Mouse (Mus musculus): ENCODE results near the gene Layn. TPM values are rescaled to one million over a fixed set of nuclear protein-coding genes. Genes with fewer than 3 reads are reported as not detected.

Layn gene
- polyA plus RNA-seq, 1 experiment from 2014 or later, result 1.7 TPM

DNA sequence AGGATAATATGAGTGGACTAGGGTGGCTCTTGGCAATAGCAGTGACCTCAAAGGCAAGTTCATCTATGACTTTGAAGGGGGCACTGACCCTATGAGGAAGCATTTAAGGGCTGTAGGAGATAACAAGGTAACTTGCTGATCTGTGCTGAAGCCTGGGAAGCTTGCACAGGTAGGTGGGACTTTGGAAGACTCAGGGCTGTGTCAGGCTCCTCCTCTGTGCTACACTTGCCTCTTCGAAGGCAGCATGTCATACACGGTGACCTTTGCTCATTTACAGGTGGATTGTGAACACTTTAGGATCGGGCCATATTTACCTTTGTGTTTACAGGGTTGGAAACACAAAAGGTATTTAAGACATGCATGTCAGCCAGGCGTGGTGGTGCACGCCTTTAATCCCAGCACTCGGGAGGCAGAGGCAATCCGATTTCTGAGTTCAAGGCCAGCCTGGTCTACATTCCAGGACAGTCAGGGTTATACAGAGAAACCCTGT lies 35.4 kb downstream of the Layn start:
- ATAC-seq, result peak; percentile 73
- Histone ChIP-seq H3K4me3 (ENCODE audit: low read depth, low read length) (no peak overlapping the region), H3K27me3 (replicated peaks; ENCODE audit: control insufficient read depth, insufficient read depth, low read length) (no peaks in the 10 kb centered on the region), H3K4me1 (replicated peaks; ENCODE audit: control insufficient read depth, insufficient read depth, low read length) (no peaks in the 10 kb centered on the region), H3K9ac (ENCODE audit: low read depth, low read length) (no peak overlapping the region), H3K9me3 (ENCODE audit: control insufficient read depth) (no peaks in the 10 kb centered on the region), H3K27ac (ENCODE audit: low read depth, low read length) (no peak overlapping the region), H3K4me2 (replicated peaks; ENCODE audit: low read depth) (no peak overlapping the region), H3K36me3 (ENCODE audit: control insufficient read depth, insufficient read depth) (no peaks in the 10 kb centered on the region)
- TF ChIP-seq CTCF (IDR thresholded peaks at IDR 0.05; ENCODE audit: low read depth), result no peak
- WGBS, result 67% methylated on average over 7 of the region's 7 CpGs

DNA sequence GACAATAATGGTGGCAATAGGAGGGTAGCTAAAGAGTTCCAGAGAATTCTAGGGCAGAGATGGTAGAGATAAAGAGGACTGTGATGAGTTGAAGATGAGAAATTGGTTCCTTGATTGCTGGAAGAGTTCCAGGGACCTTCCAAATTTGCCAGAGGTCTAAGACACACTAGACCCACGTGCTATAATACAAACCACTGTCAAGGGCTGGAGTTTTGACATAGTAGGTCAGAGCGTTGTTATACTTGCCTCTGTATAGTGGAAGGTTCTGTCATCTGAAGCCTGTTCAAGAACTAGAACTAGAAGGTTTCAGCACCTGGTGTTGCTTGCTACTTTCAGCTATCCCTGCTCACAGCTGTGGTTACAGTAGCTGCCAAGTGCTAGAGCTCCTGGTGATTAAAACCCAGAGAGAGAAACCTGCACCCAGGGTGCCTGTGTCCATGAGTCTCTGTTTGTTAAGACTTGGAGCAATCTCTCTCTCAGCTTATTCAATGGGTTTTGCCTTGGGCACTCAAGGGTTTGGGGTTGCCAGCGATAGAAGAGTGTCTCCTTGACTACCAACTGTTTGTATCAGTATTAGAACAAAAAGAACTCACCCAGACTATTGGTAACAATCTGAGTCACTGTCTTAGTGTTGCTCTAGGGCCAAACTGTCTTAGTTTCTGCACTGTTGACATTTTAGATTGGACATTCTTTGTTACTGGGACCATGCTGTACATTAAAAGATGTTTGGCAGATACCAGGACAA lies 43.9 kb downstream of the Layn start:
- Histone ChIP-seq H3K4me2 (replicated peaks; ENCODE audit: low read depth) (no peak overlapping the region), H3K36me3 (ENCODE audit: control insufficient read depth, insufficient read depth) (no peaks in the 10 kb centered on the region), H3K9me3 (ENCODE audit: control insufficient read depth) (no peaks in the 10 kb centered on the region), H3K27me3 (replicated peaks; ENCODE audit: control insufficient read depth, insufficient read depth, low read length) (no peaks in the 10 kb centered on the region), H3K9ac (ENCODE audit: low read depth, low read length) (no peak overlapping the region), H3K4me3 (ENCODE audit: low read depth, low read length) (no peak overlapping the region), H3K27ac (ENCODE audit: low read depth, low read length) (no peak overlapping the region), H3K4me1 (replicated peaks; ENCODE audit: control insufficient read depth, insufficient read depth, low read length) (no peaks in the 10 kb centered on the region)
- no peak for ATAC-seq
- WGBS, result 67% methylated on average over 3 of the region's 3 CpGs
- TF ChIP-seq CTCF (IDR thresholded peaks at IDR 0.05; ENCODE audit: low read depth), result no peak

DNA sequence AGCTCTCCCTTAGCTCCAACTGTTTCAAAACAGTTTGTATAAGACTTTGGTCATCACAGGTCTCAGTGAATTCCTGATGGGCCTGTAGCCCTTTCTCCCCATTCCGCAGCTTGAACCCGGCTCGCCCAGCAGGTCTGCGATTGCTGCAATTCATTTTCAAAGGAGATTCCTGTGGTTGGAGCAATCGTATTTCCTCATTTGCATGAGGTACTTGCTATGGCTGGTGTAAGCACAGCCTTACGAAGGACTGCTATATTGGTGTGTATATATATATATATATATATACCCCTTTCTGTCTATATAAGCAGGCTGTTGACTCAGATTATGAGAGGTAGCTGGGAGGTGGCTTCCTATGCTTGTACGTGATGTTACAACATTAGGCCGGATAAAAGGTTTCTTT lies 44.6 kb downstream of the Layn start:
- H3K27ac ChIP-seq (ENCODE audit: low read depth, low read length), result no peak overlapping the region
- no peak for ATAC-seq
- H3K27me3 ChIP-seq (replicated peaks; ENCODE audit: control insufficient read depth, insufficient read depth, low read length), result no peaks in the 10 kb centered on the region
- no peaks in the 10 kb centered on the region for H3K4me1 ChIP-seq (replicated peaks; ENCODE audit: control insufficient read depth, insufficient read depth, low read length)
- 70% methylated on average over 8 of the region's 8 CpGs for WGBS
- no peak for TF ChIP-seq CTCF (IDR thresholded peaks at IDR 0.05; ENCODE audit: low read depth)
- H3K9me3 ChIP-seq (ENCODE audit: control insufficient read depth), result no peaks in the 10 kb centered on the region
- no peak overlapping the region for H3K4me2 ChIP-seq (replicated peaks; ENCODE audit: low read depth)
- no peaks in the 10 kb centered on the region for H3K36me3 ChIP-seq (ENCODE audit: control insufficient read depth, insufficient read depth)
- H3K4me3 ChIP-seq (ENCODE audit: low read depth, low read length), result no peak overlapping the region
- H3K9ac ChIP-seq (ENCODE audit: low read depth, low read length), result no peak overlapping the region

DNA sequence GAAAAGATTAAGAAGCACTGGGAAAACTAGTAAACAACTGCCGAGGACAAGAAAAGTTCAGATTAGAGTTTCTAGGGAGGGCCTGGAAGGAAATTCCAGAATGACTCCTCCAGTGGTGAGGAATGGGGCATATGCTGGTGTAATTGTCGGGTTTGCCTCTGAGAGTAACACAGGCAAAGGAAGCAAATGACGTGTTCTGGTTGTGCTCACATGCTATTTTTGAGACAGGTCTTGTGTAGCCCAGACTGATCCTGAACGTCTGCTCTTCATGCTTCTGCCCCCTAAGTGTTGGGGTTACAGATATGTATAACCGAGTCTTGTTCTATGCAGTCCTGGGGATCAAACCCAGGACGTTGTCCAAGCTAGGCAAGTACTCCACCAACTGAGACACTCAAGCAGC lies 45.3 kb downstream of the Layn start:
- Histone ChIP-seq H3K9me3 (ENCODE audit: control insufficient read depth) (no peaks in the 10 kb centered on the region), H3K4me2 (replicated peaks; ENCODE audit: low read depth) (no peak overlapping the region), H3K9ac (ENCODE audit: low read depth, low read length) (no peak overlapping the region), H3K36me3 (ENCODE audit: control insufficient read depth, insufficient read depth) (no peaks in the 10 kb centered on the region), H3K27me3 (replicated peaks; ENCODE audit: control insufficient read depth, insufficient read depth, low read length) (no peaks in the 10 kb centered on the region), H3K4me1 (replicated peaks; ENCODE audit: control insufficient read depth, insufficient read depth, low read length) (no peaks in the 10 kb centered on the region), H3K4me3 (ENCODE audit: low read depth, low read length) (no peak overlapping the region), H3K27ac (ENCODE audit: low read depth, low read length) (no peak overlapping the region)
- 59% methylated on average over 6 of the region's 6 CpGs for WGBS
- TF ChIP-seq CTCF (IDR thresholded peaks at IDR 0.05; ENCODE audit: low read depth), result no peak
- ATAC-seq, result no peak

DNA sequence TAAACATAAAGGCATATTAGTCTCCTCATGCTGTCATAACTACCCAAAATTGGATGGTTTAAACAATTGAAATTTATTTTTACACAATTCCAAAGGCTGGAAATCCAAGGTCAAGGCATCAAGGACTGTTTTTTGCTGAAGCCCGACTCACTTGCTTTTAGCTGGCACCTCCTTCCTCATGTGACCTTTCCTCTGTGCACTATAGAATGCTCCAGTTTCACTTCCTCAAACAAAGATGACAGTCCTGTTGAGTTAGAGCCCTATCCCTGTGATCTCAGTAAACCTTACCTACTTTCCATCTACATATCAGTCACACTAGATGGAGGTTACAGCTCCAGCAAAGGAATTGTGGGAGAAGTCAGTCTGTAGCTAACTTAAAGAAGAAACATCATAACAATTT lies 46.7 kb downstream of the Layn start:
- H3K27me3 ChIP-seq (replicated peaks; ENCODE audit: control insufficient read depth, insufficient read depth, low read length), result no peaks in the 10 kb centered on the region
- TF ChIP-seq CTCF (IDR thresholded peaks at IDR 0.05; ENCODE audit: low read depth), result no peak
- no peaks in the 10 kb centered on the region for H3K4me1 ChIP-seq (replicated peaks; ENCODE audit: control insufficient read depth, insufficient read depth, low read length)
- no peaks in the 10 kb centered on the region for H3K9me3 ChIP-seq (ENCODE audit: control insufficient read depth)
- H3K4me3 ChIP-seq (ENCODE audit: low read depth, low read length), result no peak overlapping the region
- WGBS, result 14% methylated on average over 1 of the region's 1 CpGs
- no peaks in the 10 kb centered on the region for H3K36me3 ChIP-seq (ENCODE audit: control insufficient read depth, insufficient read depth)
- H3K4me2 ChIP-seq (replicated peaks; ENCODE audit: low read depth), result no peak overlapping the region
- ATAC-seq, result no peak
- H3K27ac ChIP-seq (ENCODE audit: low read depth, low read length), result no peak overlapping the region
- H3K9ac ChIP-seq (ENCODE audit: low read depth, low read length), result no peak overlapping the region

DNA sequence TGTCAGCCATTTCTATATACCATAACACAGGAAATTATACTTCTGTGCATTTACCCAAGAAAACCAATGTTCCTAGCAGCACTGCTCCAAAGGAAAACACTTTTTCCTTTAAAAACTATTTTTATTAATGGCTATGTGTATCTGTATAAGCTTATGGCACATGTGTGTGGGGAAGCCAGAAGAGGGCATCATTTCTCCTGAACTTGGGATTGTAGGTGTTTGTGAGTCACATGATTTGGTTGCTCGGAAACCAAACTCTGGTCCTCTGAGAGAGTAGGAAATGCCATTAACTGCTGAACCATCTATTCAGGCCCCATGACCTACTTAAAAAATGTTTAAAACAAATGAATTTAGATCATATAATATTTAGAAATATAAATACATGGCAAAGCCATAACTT lies 49.9 kb downstream of the Layn start:
- H3K9ac ChIP-seq (ENCODE audit: low read depth, low read length), result no peak overlapping the region
- no peak overlapping the region for H3K4me2 ChIP-seq (replicated peaks; ENCODE audit: low read depth)
- H3K27ac ChIP-seq (ENCODE audit: low read depth, low read length), result no peak overlapping the region
- no peaks in the 10 kb centered on the region for H3K4me1 ChIP-seq (replicated peaks; ENCODE audit: control insufficient read depth, insufficient read depth, low read length)
- H3K27me3 ChIP-seq (replicated peaks; ENCODE audit: control insufficient read depth, insufficient read depth, low read length), result no peaks in the 10 kb centered on the region
- H3K36me3 ChIP-seq (ENCODE audit: control insufficient read depth, insufficient read depth), result no peaks in the 10 kb centered on the region
- no peak for ATAC-seq
- H3K9me3 ChIP-seq (ENCODE audit: control insufficient read depth), result no peaks in the 10 kb centered on the region
- peak; percentile 26; the same call in 1 of the 2 replicates for TF ChIP-seq CTCF (IDR thresholded peaks at IDR 0.05; ENCODE audit: low read depth)
- whole genome bisulfite sequencing, result 88% methylated on average over 1 of the region's 1 CpGs
- no peak overlapping the region for H3K4me3 ChIP-seq (ENCODE audit: low read depth, low read length)
